Mouse (Mus musculus) left cerebral cortex, postnatal 36 days (tissue): Measurements from ENCODE around the gene Sorbs2. TPM values are rescaled to one million over a fixed set of nuclear protein-coding genes. Genes with fewer than 3 reads are reported as not detected.
A peak's percentile ranks its signal among the peaks of the same experiment; 100 is the strongest.
"Not testable (repeated sequence)": the region's sequence is repeated elsewhere in the genome, so short reads cannot be mapped to it uniquely, and the experiment has no call there.

Source experiments
- DNase-seq, 2 experiments: peaks; one replicate each; pipeline ENCODE4 v3.0.0; 2021 to 2022; ENCODE audit warnings: low spot score in 2 of 2, mixed read lengths in 1 of 2
- intact Hi-C: fragments of 180-260 bp; cut with DNase I; formaldehyde crosslinking; loops from one replicate; pipeline ENCODE4 v1.15.1; 2025
- total RNA-seq, 2 experiments: library from RNA; stranded (reverse); gene quantifications; 2 replicates each; pipeline ENCODE4 v1.2.3; 2021

The Sorbs2 gene
- total RNA-seq, 2 experiments from 2014 or later: 321 to 393 TPM

- intact Hi-C loops, DNase-seq: not testable (repeated sequence)
Measured at GRCm38 (mm10) chr8:45871587-45871986, 364.0 kb downstream of the Sorbs2 start.

- DNase-seq: no peak
- intact Hi-C loops: no loop called here
Measured at GRCm38 (mm10) chr8:45872077-45872476, 364.5 kb downstream of the Sorbs2 start.

DNA sequence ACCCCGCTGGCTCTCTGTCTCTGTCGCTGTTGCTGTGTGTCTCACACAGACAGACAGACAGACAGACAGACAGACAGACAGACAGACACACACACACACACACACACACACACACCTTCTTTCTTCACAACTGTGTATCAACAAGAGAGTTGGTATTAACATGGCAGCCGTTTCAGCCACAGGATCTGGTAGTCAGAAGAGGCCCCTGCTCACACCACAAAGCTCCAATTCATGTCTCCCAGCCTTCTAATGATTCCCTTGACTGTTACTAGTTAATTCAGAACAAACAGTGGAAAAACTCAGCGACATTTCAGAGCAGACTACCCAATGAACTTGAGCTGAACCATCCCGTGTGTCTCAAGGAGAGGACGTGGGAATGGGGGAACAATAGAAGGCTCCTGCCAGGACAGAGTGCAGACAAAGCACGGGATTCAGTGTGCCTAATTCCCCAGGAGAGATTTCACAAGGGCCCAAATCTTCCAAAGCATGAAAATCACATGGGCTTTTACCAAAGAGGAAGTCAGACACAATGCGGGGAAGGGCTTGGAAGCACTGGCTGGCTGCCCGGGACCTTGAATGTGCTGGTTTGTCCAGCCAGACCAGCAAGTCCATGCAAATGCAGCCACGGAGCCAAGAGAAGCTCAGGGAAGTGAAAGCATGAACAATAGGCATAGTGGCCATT lies 367.5 kb downstream of the Sorbs2 start:
- peak; percentile 24 to 30 for DNase-seq
- intact Hi-C loops: no loop called here

GRCm38 (mm10) chr8:45876397-45876796 lies 368.8 kb downstream of the Sorbs2 start:
- no peak for DNase-seq
- intact Hi-C loops: no loop called here

Other genes with a start within 250 kb of the Sorbs2 start
- not detected for gene F11, start 245.8 kb upstream of the Sorbs2 start, total RNA-seq
- gene Klkb1, start 212.9 kb upstream of the Sorbs2 start, total RNA-seq: not detected
- gene Gm45753, start 199.3 kb upstream of the Sorbs2 start, total RNA-seq: not detected
- gene Cyp4v3, start 174.6 kb upstream of the Sorbs2 start, total RNA-seq: 1 to 10 TPM; 5.7 to 6.3 TPM
- 10 to 100 TPM; 20.7 to 25.3 TPM for gene Fam149a, start 125.5 kb upstream of the Sorbs2 start, total RNA-seq
- 1 to 10 TPM; 7.5 to 8.1 TPM for gene Tlr3, start 96.7 kb upstream of the Sorbs2 start, total RNA-seq